Mouse (Mus musculus) olfactory bulb, adult 2 months (tissue): ENCODE data around the gene Rnf41.
A peak's percentile ranks its signal among the peaks of the same experiment; 100 is the strongest.

ENCODE experiments used
- CTCF ChIP-seq: fragments of 200-500 bp; IDR thresholded peaks from 2 replicates; pipeline ENCODE4 v1.5.1; 2012; ENCODE audit warnings: low read depth, mild to moderate bottlenecking, low read length, moderate library complexity; ENCODE audit not compliant: insufficient read depth
- POLR2A ChIP-seq: fragments of 200-500 bp; IDR thresholded peaks from 2 replicates; pipeline ENCODE4 v1.6.1; 2012; ENCODE audit warnings: mild to moderate bottlenecking, low read depth, low read length, moderate library complexity; ENCODE audit not compliant: insufficient read depth

GRCm38 (mm10) chr10:128411211-128412054, at the start of gene Rnf41, which contains the start of gene Nabp2:
- TF ChIP-seq POLR2A: peak; percentile 89
- TF ChIP-seq CTCF: no peak
